Mouse (Mus musculus) large intestine, adult 2 months (tissue): Measurements from ENCODE around the gene Pramel7. TPM values are rescaled to one million over a fixed set of nuclear protein-coding genes. Genes with fewer than 3 reads are reported as not detected.
"Not testable (repeated sequence)": the region's sequence is repeated elsewhere in the genome, so short reads cannot be mapped to it uniquely, and the experiment has no call there.

ENCODE experiments used
- DNase-seq: peaks from one replicate; pipeline ENCODE4 v3.0.0-alpha.2; 2012; ENCODE audit warnings: low read depth, low spot score
- WGBS: fragments of 180-500 bp; shearing (Covaris S2); methylation state at CpG from one replicate; pipeline ENCODE4 v1.1.7; 2018; 5-methylcytosine and 5-hydroxymethylcytosine counted together
- polyA plus RNA-seq: library from polyadenylated mRNA; depleted of rRNA; stranded (reverse); fragments of >200 nt; gene quantifications from 2 replicates; pipeline ENCODE4 v1.2.3, GENCODE M21; 2012; rRNA removed

Gene Pramel7
- polyA plus RNA-seq, result not detected in 2 replicates

GRCm38 (mm10) chr2:87496993-87497392, at the start of gene Pramel7:
Gene Pramel7, minus strand, starts transcription at chr2:87497093.
- not testable (repeated sequence) for DNase-seq
- WGBS, result 87% methylated on average over 4 of the region's 5 CpGs

GRCm38 (mm10) chr2:87545442-87545841, 48.5 kb upstream of the Pramel7 start, which contains the start of gene Olfr1128:
Gene Olfr1128, minus strand, starts transcription at chr2:87545542.
- no peak for DNase-seq
- 70% methylated on average over 1 of the region's 1 CpGs for WGBS

- WGBS, result 54% methylated on average over 2 of the region's 2 CpGs
- DNase-seq, result no peak
Observed at GRCm38 (mm10) chr2:87534826-87535225, 37.9 kb upstream of the Pramel7 start.

GRCm38 (mm10) chr2:87531496-87531895, 34.6 kb upstream of the Pramel7 start, which contains the start of gene Olfr153:
Gene Olfr153, plus strand, starts transcription at chr2:87531796.
- DNase-seq, result no peak

GRCm38 (mm10) chr2:87525899-87526616, 29.2 kb upstream of the Pramel7 start:
- 40% methylated on average over 39 of the region's 39 CpGs for whole genome bisulfite sequencing
- DNase-seq, result not testable (repeated sequence)

GRCm38 (mm10) chr2:87520651-87521050, 23.8 kb upstream of the Pramel7 start:
- no peak for DNase-seq
- WGBS, result 82% methylated on average over 4 of the region's 4 CpGs

- DNase-seq, result no peak
- 81% methylated on average over 3 of the region's 3 CpGs for WGBS
Observed at GRCm38 (mm10) chr2:87516581-87516980, 19.7 kb upstream of the Pramel7 start.

DNA sequence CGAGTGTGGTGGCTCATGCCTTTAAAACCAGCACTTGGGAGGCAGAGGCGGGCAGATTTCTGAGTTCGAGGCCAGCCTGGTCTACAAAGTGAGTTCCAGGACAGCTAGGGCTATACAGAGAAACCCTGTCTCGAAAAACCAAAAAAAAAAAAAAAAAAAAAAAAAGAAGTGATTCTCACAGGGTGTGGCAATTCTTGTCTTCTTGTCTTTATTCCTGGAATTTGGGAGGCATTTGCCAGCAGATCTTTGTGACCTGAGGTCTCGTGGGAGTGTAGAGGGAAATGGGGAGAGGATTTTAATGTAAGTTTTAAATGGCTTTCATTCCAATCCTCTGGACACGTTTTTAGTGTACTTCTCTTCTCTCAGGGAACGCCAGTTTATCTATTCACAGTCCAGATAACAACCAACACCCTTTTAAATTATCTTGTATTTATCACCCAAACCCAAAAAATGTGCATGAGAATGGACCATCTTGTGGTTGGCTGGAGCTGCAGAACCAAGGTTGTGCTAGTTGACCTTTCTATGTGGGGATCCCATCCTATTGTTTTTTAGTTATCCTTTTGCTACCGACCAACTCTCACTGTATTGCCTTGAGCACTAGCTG, 18.7 kb upstream of the Pramel7 start:
- DNase-seq, result no peak
- WGBS, result 66% methylated on average over 8 of the region's 8 CpGs

DNA sequence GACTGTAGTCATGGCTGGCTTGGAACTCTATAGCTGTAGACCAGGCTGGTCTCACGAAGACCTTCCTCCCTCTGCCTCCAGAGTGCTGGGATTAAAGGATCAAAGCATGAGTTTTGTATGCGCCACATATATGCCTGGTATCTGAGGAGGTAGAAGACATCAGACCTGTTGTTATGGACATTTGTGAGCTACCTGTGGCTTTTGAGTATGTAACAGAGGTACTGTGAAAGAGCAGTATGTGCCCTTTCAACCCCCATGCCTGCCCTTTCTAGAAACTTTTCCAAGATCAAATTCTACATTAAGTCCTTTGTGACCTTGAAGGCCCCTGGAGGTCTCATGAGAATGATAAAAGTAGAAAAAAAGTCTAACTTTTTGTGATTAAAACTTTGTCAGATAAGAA, 18.2 kb upstream of the Pramel7 start:
- 83% methylated on average over 2 of the region's 2 CpGs for WGBS
- DNase-seq, result no peak

GRCm38 (mm10) chr2:87506265-87506664, 9.4 kb upstream of the Pramel7 start, which contains the start of gene Pramel6:
Gene Pramel6, plus strand, starts transcription at chr2:87506565.
- 80% methylated on average over 6 of the region's 6 CpGs for WGBS

GRCm38 (mm10) chr2:87482276-87482675, 14.6 kb downstream of the Pramel7 start:
- no peak for DNase-seq
- 63% methylated on average over 2 of the region's 2 CpGs for WGBS

More at GRCm38 (mm10) chr2:87506265-87506664, 9.4 kb upstream of the Pramel7 start, which contains the start of gene Pramel6:
- DNase-seq, result no peak

- 75% methylated on average over 4 of the region's 4 CpGs for WGBS
- no peak for DNase-seq
Observed at GRCm38 (mm10) chr2:87481158-87481557, 15.7 kb downstream of the Pramel7 start.

GRCm38 (mm10) chr2:87480207-87480606, 16.7 kb downstream of the Pramel7 start:
- DNase-seq, result no peak

DNA sequence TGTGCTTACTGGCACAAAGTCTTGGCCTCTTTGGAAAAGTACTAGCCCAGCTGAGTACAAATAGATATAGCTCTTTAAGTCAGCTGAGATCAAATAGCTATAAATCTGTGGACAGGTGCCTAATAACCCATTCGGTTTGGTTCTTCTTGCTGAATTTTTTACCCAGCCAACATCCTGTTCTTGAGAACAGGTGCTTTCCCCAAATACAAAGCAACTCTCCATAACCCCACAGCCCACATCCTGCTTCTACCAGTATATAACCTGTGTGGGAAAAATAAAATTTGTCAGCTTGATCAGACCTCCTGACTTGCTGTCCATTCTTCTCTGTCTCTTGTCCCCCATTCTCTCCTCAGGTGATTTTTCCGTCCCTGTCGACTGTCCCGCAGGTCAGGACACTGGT, 35.1 kb downstream of the Pramel7 start:
- WGBS, result 86% methylated on average over 4 of the region's 4 CpGs
- no peak for DNase-seq

GRCm38 (mm10) chr2:87453662-87454061, 43.2 kb downstream of the Pramel7 start, which contains the start of gene Olfr1126:
Gene Olfr1126, plus strand, starts transcription at chr2:87453962.
- no peak for DNase-seq

Other genes with a start within 250 kb of the Pramel7 start
- not detected in 2 replicates for gene Olfr1115, start 249.1 kb downstream of the Pramel7 start, polyA plus RNA-seq
- not detected in 2 replicates for gene Olfr1116, start 229.6 kb downstream of the Pramel7 start, polyA plus RNA-seq
- gene Olfr1118, start 189.5 kb downstream of the Pramel7 start, polyA plus RNA-seq, result not detected in 2 replicates
- not detected in 2 replicates for gene Olfr1120, start 142.3 kb downstream of the Pramel7 start, polyA plus RNA-seq
- not detected in 2 replicates for gene Olfr1121, start 127.2 kb downstream of the Pramel7 start, polyA plus RNA-seq
- not detected in 2 replicates for gene Olfr1122, start 111.2 kb downstream of the Pramel7 start, polyA plus RNA-seq
- not detected in 2 replicates for gene Olfr1123, start 80.5 kb downstream of the Pramel7 start, polyA plus RNA-seq
- not detected in 2 replicates for gene Olfr1124, start 66.8 kb downstream of the Pramel7 start, polyA plus RNA-seq
- not detected in 2 replicates for gene Olfr1126, start 43.1 kb downstream of the Pramel7 start, polyA plus RNA-seq
- gene Pramel6, start 9.5 kb upstream of the Pramel7 start, polyA plus RNA-seq, result not detected in 2 replicates
- gene Olfr153, start 34.7 kb upstream of the Pramel7 start, polyA plus RNA-seq, result not detected in 2 replicates
- gene Olfr1128, start 48.4 kb upstream of the Pramel7 start, polyA plus RNA-seq, result not detected in 2 replicates
- gene Olfr1129, start 76.8 kb upstream of the Pramel7 start, polyA plus RNA-seq, result not detected in 2 replicates
- not detected in 2 replicates for gene Olfr1130, start 109.1 kb upstream of the Pramel7 start, polyA plus RNA-seq
- not detected in 2 replicates for gene Olfr1131, start 130.0 kb upstream of the Pramel7 start, polyA plus RNA-seq
- gene Olfr1132, start 140.4 kb upstream of the Pramel7 start, polyA plus RNA-seq, result not detected in 2 replicates
- gene Olfr1133, start 150.3 kb upstream of the Pramel7 start, polyA plus RNA-seq, result not detected in 2 replicates
- gene Olfr1134, start 161.4 kb upstream of the Pramel7 start, polyA plus RNA-seq, result not detected in 2 replicates
- not detected in 2 replicates for gene Olfr1135, start 176.6 kb upstream of the Pramel7 start, polyA plus RNA-seq
- gene Olfr1136, start 196.9 kb upstream of the Pramel7 start, polyA plus RNA-seq, result not detected in 2 replicates
- not detected in 2 replicates for gene Olfr1137, start 216.1 kb upstream of the Pramel7 start, polyA plus RNA-seq
- not detected in 2 replicates for gene Olfr1138, start 242.9 kb upstream of the Pramel7 start, polyA plus RNA-seq
- not detected in 2 replicates for gene Olfr1140, start 246.7 kb upstream of the Pramel7 start, polyA plus RNA-seq